Mouse (Mus musculus) liver, postnatal 0 days (tissue): ENCODE results near the gene 9930111J21Rik1.
"Not testable (repeated sequence)": the region's sequence is repeated elsewhere in the genome, so short reads cannot be mapped to it uniquely, and the experiment has no call there.

Experiments
- CTCF ChIP-seq: sonication (generic); IDR thresholded peaks from 2 replicates; pipeline ENCODE4 v1.5.1; 2016; ENCODE audit warnings: antibody characterized with exemption, low read depth
- EP300 ChIP-seq: IDR thresholded peaks from 2 replicates; pipeline ENCODE4 v1.6.1; 2016; ENCODE audit warnings: antibody characterized with exemption, low read depth, mild to moderate bottlenecking

DNA sequence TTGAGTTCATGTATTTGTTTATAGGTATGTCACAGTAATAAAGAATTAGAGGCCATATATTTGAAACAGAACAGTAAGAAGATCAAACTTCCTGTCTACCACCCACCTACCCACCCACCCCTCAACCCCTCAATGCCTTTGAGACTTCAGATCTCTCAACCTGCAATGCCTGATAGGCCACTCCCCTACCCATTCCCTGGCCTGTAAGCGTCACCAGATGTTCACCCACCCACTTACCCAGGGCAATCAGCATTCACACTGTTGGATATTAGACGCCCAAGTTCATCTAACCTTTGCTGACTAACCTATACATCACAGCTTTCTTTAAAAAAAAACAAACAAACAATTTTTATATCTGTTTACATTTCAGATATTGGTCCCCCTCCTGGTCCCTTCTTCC is 10.8 kb upstream of the 9930111J21Rik1 start:
- not testable (repeated sequence) for TF ChIP-seq CTCF, EP300
